Mouse (Mus musculus): ENCODE measurements around the gene 2610008E11Rik.

DNA sequence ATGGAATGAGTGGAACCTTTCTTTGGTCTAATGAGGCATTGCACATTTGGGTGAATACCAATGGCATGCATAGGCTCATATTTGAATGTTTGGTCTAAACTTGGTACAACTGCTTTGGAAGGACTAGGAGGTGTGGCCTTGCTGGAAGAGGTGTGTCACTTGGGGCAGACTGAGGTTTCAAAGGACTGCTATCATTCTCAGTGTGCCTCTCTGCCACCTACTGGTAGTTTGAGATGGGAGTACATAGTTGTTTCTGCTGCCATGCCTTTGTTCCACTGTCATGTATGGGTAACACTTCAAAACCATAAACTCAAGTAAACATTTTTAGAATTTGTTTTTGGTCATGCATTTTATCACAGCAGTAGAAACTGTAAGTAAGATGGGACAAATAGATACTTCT, 5.7 kb downstream of the 2610008E11Rik start:
- TF ChIP-seq CTCF (IDR thresholded peaks at IDR 0.05; ENCODE audit: low read depth, low read length), result no peak
- TF ChIP-seq EP300 (IDR thresholded peaks at IDR 0.05; ENCODE audit: insufficient read depth, low read depth, low read length), result no peak
